Mouse (Mus musculus): ENCODE data around the gene Gdpd2. TPM values are rescaled to one million over a fixed set of nuclear protein-coding genes. Genes with fewer than 3 reads are reported as not detected.

Gene Gdpd2
- not detected in 3 replicates for total RNA-seq (2017)

DNA sequence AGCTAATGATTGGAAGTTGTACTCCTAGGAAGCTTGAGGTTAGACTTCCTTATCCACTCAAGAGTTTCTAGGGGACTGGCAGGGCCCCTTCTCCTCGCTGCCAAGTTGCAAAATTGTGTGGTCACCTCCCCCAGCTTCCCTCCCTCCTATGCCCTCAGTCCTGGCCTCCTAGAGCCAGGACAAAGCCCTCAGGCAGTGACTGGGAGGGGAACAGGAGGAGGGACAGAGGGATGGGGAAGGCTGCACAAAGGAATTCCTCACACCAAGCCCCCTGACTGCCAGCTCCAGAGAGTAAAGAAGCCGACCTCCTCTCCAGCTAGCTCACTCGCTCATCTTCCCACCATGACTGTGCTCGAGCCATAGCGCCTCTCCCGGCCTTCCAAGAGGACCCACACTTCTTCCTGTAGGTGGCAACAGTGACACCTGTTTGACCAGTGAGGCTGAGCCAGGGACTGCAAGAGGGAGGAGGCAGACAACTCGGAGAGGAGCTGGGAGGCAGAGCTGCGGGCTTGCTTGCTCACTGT, at the start of gene Gdpd2:
Gene Gdpd2 (plus strand): TSS at position 209 of the 524 bp plus-strand sequence.
- no peak for ATAC-seq (replicated peaks; ENCODE audit: insufficient number of reproducible peaks, low FRiP score, low TSS enrichment, poor library complexity, severe bottlenecking)

DNA sequence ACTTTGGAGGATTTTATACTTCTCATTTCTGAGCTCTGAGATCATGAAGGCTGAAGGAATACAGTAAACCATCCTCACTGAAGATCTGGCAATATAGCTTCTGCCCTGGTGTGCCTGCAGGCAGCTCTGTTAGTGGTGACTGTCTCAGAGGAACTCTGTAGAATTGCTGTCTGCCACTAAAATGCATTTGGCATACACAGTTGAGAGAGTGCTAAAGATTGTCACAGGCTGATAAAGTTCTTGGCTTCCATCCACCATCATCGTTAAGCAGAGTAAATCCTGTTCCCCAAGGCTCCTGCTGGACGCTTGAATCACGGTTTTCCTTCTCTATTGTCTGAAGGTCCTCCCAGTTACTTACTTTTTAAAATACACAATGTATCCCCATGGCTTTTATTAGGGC, 43.1 kb upstream of the Gdpd2 start:
- ATAC-seq (replicated peaks; ENCODE audit: insufficient number of reproducible peaks, low FRiP score, low TSS enrichment, poor library complexity, severe bottlenecking), result no peak

DNA sequence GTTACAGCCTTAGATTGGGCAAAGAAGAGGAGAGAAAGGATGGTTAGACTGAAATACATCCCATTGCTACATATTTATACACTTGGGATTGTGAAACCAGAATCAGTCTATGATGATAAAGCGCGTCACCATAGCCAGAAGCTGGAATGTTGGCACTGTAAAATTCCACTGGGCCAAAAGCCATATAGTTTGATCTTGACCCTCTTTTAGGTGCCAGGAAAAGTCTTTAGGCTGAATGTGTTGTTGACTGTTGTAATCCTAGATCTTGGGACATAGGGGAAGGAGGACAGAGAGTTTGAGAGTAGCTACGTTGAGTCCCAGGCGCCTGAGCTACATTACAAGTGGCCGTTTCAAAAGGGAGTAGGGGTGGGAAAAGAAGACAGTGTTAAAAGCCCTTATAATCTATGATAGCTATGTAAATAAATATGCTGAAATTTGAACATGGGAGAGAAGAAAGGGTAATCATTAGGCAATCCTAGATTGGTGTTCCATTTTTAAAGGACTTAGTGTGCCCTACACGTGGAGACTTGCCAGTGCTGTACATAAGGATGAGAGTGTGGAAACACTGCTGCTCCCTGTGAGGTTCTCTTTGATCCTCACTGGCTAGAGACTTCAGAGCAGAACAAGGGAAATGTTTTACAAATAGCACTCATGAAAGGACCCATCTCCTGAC, 42.2 kb upstream of the Gdpd2 start:
- ATAC-seq (replicated peaks; ENCODE audit: insufficient number of reproducible peaks, low FRiP score, low TSS enrichment, poor library complexity, severe bottlenecking), result no peak

DNA sequence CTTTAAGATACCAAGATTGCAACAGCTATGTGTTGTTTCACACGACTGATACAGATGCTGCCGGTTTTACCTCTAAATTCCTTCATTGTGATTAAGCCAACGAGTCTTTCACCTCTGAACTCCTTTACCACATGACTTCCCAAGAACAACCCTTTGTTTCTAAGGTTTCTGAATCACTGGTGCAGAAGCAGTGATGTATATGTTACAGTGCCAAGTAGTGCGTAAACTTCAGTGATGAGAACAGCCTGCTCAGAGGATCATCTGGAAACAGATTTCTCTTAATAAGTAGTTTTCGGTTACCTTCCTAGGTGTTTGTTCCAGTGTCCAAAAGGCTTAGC, 41.7 kb upstream of the Gdpd2 start:
- no peak for ATAC-seq (replicated peaks; ENCODE audit: insufficient number of reproducible peaks, low FRiP score, low TSS enrichment, poor library complexity, severe bottlenecking)

DNA sequence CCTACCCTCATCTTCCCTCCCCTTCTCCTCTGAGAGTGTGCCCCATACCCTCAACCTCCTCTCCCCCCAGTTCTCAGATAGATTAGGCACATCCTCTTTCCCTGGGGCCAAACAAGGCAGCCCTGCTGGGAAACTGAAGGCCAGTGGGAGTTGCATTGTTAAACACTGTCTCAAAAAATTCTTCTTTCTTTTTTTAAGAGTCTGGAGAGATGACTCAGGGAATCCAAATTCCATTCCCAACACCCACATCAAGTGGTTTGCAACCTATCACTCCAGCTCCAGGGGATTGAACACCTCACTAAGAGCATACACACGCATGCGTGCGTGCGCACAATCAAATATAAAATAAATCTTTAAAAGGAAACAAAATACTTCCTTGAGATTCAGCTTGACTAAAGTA, 32.9 kb upstream of the Gdpd2 start:
- ATAC-seq (replicated peaks; ENCODE audit: insufficient number of reproducible peaks, low FRiP score, low TSS enrichment, poor library complexity, severe bottlenecking), result no peak

DNA sequence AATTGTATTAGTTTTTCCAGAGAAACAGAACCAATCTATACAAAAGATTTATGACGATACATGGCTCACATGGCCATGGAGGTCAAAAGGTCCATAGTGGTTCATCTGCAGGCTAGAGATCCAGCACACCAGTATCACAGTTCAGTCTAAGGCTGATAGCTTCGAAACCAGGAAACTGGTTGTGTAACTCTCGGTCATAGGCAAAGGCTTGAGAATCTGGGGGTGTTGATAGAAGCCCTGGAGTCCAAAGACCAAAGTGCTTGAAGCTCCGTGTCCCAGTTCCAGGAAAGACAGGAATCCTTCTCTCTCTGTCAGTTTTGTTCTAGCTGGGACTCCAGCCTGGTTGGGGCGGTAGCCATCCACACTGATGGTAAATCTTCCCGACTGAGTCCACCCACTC, 21.6 kb upstream of the Gdpd2 start:
- ATAC-seq (replicated peaks; ENCODE audit: insufficient number of reproducible peaks, low FRiP score, low TSS enrichment, poor library complexity, severe bottlenecking), result no peak

DNA sequence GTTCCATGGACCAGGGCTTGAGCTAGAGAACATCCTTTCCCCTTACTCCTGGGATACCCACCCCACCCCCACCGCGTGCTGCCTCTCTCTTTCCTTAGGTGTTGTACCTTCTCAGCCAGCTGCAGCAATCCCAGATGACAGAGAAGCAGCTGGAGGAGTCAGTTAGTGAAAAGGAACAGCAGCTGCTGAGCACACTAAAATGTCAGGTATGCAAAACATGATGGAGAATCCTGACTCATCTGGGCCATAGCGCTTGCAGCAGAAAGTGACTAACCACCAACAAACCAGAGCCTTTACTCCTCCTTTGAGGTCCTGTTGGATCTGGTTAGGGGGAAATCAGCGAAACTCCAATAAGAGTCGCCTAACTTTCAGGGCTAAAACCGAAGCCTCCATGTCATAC, 13.5 kb upstream of the Gdpd2 start:
- ATAC-seq (replicated peaks; ENCODE audit: insufficient number of reproducible peaks, low FRiP score, low TSS enrichment, poor library complexity, severe bottlenecking), result no peak

DNA sequence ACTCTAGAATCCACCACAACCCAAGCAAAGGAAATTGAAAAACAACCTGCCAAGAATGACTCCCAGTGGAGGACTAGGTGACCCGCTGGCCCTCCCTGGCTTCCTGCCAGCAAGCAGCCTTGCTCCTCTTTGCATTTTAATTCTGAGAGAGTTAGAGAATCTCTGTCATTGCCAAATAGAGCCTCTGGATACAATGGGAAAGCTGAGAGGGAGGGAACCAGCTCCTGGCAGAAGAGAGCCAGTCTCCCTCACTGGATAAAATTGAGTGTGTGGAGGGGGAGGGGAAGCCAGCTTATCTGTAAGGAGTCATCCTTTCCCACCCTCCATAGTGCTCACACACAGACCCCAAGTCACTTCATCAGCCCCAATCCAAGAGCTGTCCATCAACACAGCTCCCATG, 726 bp upstream of the Gdpd2 start:
- no peak for ATAC-seq (replicated peaks; ENCODE audit: insufficient number of reproducible peaks, low FRiP score, low TSS enrichment, poor library complexity, severe bottlenecking)

DNA sequence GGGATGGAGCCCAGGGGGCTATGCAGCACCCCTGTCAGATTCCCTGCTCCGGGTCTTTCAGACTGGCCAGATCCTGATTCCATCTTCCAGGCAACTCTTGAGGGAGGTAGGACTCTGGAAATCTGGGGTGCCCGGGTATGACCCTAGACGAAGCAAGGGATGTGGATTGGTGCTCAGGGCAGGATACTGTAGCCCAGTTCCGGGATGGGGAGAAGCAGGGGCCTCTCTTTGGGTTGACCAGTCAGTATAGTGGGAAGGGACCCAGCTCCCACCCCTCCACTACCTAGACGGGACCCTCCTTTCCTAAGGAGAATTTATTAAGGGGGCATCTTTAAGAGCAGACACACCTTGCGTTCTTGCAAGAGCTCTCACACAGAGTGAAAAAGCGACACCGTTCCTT, 593 bp downstream of the Gdpd2 start:
- ATAC-seq (replicated peaks; ENCODE audit: insufficient number of reproducible peaks, low FRiP score, low TSS enrichment, poor library complexity, severe bottlenecking), result no peak

DNA sequence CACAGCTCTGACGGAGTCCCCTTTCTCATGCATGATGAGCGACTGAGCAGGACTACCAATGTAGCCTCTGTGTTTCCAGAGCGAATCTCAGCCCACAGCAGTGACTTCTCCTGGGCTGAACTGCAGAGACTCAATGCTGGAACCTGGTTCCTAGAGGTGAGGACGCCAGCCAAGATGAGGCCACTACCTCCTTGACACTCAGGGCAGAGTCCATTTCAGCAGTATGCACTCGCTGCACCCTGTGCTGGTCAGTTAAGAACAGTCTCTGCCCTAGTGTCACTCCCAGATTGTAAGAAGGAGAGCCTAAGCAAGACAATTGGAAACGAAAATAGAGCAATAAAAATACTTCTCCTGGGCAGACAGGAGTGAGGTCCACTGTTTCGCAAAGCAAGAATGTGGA, 4.7 kb downstream of the Gdpd2 start:
- no peak for ATAC-seq (replicated peaks; ENCODE audit: insufficient number of reproducible peaks, low FRiP score, low TSS enrichment, poor library complexity, severe bottlenecking)

DNA sequence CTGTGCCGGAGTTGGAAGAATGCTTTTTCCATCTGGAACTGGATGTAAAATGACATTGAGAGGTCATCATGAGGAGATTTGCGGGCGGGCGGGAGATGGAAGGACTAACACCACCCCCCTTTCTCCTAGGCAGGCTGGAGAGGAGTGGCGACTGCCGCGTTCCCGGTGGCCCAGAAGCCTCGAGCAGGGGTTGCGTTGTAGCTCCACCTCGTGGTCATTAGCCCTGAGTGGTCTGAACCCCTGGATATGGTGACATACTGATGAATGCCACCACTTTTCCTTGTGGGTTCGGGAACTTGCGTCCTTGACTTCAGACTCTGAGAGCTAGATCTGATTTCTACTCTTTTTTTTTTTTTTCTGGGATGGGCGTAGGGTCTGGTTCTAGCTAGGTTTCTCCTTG, 9.2 kb downstream of the Gdpd2 start:
- 0 out of 2 replicates have a peak, but pooled peaks have one; percentile 50 for ATAC-seq (replicated peaks; ENCODE audit: insufficient number of reproducible peaks, low FRiP score, low TSS enrichment, poor library complexity, severe bottlenecking)

DNA sequence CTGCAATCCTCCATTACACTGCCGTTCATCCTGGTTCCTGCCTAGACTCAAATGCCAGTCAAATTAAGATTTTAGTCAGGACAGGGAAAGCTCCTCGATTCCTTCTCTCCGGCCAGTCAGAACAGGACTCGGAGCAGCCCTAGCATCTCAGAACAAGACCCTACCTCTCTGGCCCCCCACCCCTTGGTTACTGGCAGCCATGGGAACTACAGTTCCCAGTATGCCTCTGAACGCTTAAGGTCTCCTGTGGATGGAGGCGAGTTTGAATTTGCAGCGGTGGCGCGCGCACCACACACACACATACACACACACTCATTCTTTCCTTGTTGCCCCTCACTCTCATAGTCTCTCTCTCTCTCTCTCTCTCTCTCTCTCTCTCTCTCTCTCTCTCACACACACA, 9.8 kb downstream of the Gdpd2 start:
- no peak for ATAC-seq (replicated peaks; ENCODE audit: insufficient number of reproducible peaks, low FRiP score, low TSS enrichment, poor library complexity, severe bottlenecking)

DNA sequence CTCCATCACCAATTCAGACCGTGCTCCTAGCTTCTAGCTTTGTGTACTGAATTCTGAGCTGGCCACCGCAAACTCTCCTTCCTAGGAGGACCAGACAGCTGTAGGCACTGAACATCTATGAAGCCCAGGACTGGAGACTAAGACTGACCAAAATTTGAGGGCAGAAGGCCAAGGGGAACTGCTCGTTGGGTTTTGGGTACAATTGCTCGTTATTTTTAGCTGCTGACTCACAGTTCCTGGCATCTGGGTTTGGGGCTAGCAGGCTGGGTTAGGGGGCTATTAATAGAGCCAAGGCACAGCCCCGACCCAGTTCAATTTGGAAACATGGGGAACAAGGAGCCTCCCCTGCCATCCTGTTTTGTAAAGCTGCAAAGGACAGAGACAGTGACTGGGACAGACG, 11.1 kb downstream of the Gdpd2 start:
- no peak for ATAC-seq (replicated peaks; ENCODE audit: insufficient number of reproducible peaks, low FRiP score, low TSS enrichment, poor library complexity, severe bottlenecking)

DNA sequence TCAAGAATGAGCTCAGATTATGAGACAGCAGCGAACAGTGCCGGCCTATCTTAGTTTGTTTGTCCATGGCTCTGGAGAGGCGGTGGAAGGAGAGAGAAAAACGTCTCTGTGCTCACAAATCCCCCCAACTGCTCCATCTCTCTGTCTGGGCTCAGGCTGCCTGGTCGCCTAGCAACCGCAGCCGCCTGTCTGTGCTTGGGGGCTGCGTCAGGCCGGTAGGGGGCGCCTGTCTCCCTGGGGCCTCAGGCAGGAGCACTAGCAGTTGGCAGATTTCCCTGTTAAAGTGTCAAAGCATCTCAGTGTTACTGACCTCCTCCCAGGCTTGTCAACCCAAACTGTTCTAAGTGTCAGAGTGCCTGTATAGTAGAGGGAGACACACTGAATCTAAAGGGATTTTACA, 12.3 kb downstream of the Gdpd2 start:
- ATAC-seq (replicated peaks; ENCODE audit: insufficient number of reproducible peaks, low FRiP score, low TSS enrichment, poor library complexity, severe bottlenecking), result no peak

DNA sequence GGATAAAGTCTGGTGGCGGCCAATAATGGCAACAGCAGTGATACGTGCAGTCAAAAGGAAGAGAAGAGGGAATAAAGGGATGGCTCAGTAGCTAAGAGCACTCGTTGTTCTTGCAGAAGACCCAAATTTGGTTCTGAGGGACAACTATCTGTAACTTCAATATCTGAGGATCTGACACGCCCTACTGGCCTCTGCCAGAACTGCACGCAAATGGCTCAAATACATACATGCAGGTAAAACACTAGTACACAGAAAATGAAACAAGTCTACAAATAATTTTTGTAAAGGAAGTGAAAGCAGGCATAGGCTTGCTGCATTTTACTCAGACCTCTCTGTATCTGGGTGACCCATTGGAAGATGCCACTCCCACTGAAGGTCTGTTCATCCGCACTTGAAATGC, 36.2 kb downstream of the Gdpd2 start:
- no peak for ATAC-seq (replicated peaks; ENCODE audit: insufficient number of reproducible peaks, low FRiP score, low TSS enrichment, poor library complexity, severe bottlenecking)

DNA sequence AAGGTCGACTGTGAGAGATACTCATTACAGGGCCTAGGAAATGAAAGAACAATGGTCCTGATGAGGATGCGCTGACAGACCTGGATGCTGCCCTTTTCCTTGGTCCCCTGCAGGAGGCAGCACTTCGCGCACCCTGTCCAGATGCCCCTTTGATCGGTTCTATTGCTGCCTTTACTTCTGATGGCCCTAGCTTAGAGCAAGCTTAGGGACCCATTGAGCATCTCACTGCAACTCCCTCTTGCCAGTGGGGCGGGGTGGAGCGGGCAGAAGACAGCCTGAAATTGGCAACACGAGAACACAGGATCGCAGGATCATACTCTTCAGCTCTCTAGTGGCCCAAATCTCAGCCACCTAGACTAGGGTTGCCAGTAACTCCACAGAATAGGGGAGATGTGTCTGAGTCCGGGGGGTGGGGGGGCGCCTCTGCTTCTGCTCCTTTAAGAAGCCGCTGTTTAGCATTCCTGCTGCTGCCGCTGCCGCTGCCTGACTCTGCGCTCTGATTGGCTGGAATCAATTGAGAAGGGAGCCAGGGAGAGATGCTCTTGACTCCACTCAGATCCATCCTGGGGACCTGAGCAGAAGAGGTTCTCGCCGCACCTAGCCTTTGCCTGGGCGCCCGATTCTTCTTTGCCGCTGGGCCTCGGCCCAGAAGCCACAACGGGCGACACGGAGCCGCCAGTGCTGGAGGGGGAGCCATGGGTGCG, 37.7 kb downstream of the Gdpd2 start, which contains the start of gene Dlg3:
Gene Dlg3 (plus strand): TSS at position 542 of the 704 bp plus-strand sequence.
- 0 out of 2 replicates have a peak, but pooled peaks have one; percentile 17 for ATAC-seq (replicated peaks; ENCODE audit: insufficient number of reproducible peaks, low FRiP score, low TSS enrichment, poor library complexity, severe bottlenecking)

DNA sequence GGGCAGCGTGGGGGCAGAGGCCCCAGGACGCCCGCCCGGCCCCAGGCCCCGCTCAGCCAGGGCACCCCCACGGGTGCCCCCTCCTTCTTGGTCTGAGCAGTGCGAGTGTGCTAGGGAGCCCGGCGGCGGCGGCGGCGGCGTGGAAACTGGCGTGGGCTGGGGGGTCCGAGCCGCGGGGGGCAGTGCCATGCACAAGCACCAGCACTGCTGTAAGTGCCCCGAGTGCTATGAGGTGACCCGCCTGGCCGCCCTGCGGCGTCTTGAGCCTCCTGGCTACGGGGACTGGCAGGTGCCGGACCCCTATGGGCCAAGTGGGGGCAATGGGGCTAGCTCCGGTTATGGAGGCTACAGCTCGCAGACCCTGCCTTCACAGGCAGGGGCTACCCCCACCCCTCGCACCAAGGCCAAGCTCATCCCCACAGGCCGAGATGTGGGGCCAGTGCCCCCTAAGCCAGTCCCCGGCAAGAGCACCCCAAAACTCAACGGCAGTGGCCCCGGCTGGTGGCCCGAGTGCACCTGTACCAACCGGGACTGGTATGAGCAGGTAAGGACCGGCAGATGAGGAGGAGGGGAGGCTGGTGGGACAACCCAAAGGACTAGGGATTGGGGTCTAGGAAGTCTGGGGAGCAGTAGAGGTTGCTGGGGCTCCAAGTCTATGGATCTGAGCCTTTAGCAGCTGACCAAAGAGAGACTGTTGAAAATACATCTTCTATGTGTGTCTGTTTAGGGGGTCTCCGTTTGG, 38.4 kb downstream of the Gdpd2 start:
- ATAC-seq (replicated peaks; ENCODE audit: insufficient number of reproducible peaks, low FRiP score, low TSS enrichment, poor library complexity, severe bottlenecking), result no peak

DNA sequence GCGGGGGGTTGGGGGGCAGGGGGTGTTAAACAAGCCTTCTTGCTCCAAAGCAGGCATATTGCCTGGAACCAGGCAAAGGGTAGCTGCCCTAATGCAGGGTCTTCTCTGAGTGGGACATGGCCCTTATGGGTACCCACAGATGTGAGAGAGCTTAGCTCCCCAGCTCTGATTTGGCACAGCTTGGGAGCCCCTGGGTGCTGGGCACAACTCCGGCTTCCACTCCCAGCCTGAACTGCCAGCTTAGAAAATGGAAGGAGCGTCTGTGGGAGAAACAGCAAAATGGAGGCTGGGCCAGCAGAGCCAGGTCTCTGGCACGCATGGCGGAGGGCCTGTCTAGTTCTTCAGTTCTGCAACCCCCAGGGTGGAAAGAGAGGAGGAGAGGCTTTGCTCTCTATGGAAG, 39.6 kb downstream of the Gdpd2 start:
- ATAC-seq (replicated peaks; ENCODE audit: insufficient number of reproducible peaks, low FRiP score, low TSS enrichment, poor library complexity, severe bottlenecking), result no peak

DNA sequence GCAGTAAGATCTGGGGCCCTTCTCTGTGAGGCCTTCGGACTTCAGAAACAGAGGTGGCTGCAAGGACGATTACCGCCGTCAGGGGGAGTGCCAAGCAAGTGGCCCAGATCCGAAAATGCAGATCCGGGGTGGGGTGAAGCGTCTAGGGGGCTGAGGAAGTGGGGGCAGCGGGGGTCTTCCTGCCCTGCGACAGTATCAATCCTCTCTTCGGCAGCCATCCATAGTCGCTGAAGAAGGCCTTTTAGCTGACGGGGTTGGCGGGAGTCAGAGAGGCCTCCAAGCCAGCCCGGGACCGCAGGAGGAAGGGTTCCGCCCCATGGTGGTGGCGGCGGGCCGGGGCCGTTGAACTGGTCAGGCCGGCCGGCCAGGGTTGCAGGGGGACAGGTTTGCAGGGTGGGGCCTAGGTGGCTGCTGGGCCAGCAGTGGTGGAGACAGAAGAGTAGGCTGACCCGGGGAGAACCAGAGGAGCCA, 44.7 kb downstream of the Gdpd2 start:
- ATAC-seq (replicated peaks; ENCODE audit: insufficient number of reproducible peaks, low FRiP score, low TSS enrichment, poor library complexity, severe bottlenecking), result peak; percentile 47; the same call in 1 of the 2 replicates
